Mouse (Mus musculus) Muller cell, postnatal 12 days (primary cell): ENCODE measurements around the gene Lcn9.

Experiments used
- DNase-seq: peaks from one replicate; pipeline ENCODE4 v3.0.0-alpha.2; 2015; ENCODE audit errors: inconsistent ontology term

Gene Lcn9

DNA sequence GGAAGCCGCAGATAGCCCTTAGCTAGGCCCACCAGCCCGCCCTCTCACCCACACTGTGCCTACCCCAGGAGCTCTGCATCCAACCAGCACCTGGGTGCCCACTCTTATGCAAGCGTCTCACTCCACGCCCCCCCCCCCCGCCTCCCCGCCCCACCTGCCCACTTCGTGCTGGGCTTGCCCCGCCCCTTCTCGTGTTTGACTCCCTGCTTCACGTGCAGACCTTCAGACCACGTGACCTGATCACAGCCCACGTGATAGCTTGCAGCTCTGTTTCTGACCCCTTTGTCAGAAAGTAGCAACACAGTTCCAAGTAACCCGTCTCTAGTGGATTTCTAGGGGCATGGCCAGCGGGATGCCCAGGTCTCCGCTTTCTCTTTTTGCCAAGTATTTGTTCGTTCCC is 24.3 kb downstream of the Lcn9 start, which contains the start of gene Sohlh1:
Sohlh1 (minus strand) TSS at position 23 of the 400 bp plus-strand sequence.
- DNase-seq: no peak

DNA sequence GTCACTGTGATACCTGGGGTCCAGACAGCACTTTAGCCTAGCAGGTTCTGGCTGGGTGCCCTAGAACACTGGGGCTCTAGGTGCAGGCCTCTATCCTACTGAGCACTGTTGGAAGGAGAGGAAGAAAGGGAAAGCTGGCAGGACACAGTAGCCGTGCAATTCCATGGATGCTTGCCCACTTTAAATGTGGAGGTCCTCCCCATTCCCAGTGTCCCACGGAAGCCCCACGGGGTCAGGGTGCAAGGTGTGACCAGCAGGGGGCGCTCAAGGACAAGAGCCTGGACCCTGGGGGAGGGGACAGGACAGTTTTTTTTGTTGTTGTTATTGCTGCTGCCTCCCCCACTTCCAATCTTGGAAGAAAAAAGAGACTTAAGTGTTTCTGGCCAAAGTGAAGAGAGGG is 27.4 kb downstream of the Lcn9 start:
- peak; percentile 10 for DNase-seq

DNA sequence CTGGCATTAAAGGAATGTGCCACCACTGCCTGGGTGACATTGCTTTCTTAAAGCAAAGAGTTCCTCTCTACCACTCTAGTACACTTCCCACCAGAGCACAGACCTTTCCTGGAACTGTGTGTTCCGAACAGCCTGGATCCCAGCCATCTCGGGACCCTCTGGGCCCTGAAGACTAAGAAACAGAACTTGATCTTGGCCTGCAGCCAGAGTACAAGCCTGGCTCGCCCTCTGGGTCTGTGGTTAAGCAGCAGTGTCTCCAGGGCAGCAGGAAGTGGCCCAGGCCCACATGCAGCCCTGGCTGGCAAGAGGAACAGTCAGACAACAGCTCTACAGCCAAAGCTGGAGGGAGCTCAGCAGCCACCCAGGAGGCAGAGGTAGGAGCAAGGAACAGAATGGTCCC is 29.7 kb downstream of the Lcn9 start:
- peak; percentile 15 for DNase-seq

GRCm38 (mm10) chr2:25853998-25854397 is 31.0 kb downstream of the Lcn9 start:
- DNase-seq: no peak

DNA sequence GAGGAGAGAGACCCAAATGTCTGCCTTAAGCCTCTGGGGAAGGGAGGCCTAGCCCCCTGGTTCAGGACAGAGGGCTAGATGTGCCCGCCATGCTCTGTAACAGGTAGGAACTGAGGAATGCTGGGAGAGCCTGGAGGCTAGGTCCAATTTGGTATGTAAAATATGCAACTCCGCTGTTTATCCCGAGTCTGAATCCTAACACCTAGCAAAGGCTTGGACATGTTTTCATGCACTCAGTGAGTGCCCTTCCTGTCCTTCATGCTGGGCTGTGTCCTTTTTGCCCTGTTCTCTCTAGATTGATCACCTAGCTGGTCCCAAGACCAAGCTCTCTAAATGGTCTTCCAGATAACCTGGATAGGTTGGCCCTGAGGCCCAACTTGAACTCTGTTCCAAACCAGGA is 36.9 kb downstream of the Lcn9 start:
- no peak for DNase-seq

DNA sequence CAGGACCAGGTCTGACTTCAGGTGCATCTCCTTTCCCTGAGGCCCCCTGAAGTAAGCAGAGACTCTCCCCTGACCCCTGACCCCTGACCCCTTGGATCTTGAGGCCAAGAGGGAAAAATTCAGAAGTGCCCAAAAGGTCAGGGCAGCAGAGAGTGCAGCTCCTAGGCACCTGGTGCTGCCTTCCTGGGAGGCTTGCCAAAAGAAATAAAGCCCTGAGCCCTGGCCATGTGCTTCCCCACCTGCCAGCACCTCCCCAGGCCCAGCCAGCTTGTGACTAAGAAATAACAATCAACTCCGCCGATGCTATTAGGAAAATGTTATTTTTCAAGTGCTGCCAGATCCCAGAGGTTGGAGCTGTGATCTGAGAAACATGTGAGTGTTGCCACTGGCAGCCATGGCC is 39.1 kb downstream of the Lcn9 start:
- DNase-seq: no peak

DNA sequence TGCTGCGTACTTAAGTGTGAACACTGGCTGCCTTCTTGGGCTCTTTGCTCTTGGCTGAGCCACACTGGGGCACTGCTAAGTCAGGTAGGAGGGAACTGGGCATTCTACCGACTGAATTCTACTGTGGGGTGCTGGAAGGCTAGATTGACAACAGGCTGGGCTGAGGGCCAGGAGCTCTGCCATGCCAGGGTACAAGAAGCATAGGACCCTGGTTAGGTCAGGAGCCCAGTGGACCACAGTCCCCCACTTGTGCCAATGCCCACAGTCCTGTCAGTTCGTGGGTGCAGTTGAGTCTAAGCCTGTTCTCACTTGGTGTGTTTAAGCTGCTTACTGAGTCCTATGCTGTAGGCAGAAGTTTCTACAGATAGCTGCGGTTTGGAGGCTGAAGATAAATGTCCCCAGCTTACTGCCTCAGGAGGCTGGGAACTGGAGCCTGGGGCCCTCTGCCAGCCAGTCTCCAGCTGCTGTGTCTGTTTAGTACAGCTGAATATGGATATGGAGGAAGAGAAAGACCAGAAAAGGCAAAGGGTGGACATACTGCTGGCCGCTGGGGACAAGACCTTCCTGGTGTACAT is 39.8 kb downstream of the Lcn9 start:
- no peak for DNase-seq

DNA sequence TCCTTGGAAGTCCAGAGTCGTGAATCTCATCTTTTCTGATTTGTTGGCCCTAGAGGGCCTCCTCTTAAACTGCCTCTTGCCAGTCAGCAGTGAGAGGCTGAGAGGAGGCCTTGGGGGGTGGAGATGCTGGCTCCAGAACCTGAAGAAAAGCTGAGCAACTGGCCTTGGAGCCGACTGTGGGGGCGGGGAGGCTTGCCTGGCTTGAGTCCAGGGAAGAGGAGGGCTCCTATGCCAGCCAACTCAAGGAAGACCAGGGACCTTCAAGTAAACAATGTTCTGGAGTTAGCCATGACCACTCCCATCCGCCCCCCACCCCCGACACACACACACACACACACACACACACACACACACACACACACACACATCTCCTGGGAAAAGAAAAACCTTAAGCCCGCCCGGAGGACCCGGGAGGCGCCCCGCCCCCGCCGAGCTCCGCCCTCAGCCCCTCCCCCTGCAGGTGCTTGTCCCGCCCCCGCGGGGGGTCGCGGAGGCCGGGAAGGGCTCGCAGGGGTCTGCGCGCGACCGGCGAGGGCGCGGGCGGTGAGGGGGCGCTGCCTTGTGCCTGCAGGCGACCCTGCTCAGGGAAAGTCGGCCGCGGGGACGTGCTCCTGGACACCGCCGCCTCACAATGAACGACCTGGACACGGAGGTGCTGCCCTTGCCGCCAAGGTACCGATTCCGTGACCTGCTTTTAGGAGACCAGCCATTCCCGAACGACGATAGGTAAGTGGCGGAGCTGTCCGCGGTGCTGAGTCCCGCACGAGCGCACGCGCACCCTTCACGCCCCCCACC is 40.6 kb downstream of the Lcn9 start, which contains the start of gene Kcnt1:
Kcnt1 (plus strand) TSS at position 398 of the 795 bp plus-strand sequence.
- DNase-seq: peak; percentile 46

- no peak for DNase-seq
These were observed 41.3 kb downstream of the Lcn9 start for GRCm38 (mm10) chr2:25864230-25864629.

DNA sequence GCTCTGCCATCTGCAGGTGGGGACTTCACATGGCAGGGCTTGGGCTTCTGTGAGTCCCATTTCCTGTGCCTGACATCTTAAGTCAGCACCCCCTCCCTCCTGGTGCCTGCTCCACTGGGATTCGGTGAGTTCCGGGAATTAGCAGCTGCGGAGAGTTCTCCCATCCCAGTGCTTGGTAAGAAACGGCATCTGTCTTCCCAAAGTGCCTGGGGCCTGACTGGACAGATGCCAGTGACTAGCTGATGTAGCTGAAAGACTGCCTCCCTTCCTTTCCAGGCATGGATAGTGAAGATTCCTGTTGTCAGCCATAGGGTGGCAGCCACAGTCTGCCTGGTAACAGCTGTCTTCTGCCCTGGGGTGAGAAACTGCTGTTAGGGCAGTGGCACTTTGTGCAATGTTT is 42.5 kb downstream of the Lcn9 start:
- peak; percentile 47 for DNase-seq

DNA sequence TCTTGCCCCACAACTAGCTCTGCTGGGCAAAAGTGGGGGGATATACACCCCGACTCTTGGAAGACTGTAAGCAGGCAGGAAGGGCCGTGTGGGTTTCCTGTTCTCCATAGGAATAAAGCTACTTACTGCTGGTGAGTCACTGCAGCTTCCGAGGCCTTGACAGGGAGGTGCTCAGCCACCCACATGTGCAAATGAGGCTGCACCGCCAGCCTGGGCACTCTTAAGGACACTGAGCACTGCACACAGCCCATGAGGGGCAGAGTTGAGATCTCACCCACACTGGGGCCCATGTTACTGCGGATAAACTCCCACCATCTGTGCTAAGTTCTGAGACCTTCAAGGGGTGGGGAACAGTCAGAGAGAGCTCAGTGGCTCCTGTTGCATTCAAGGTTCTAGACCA is 43.7 kb downstream of the Lcn9 start:
- no peak for DNase-seq
